Mouse (Mus musculus) heart, postnatal 0 days (tissue): Measurements from ENCODE around the gene Plxnb1.

ENCODE experiments used
- CTCF ChIP-seq: IDR thresholded peaks from 2 replicates; pipeline ENCODE4 v1.5.1; 2016; ENCODE audit warnings: antibody characterized with exemption, control low read depth, low read depth
- EP300 ChIP-seq: IDR thresholded peaks from 2 replicates; pipeline ENCODE4 v1.6.1; 2016; ENCODE audit warnings: antibody characterized with exemption, low read depth

- TF ChIP-seq EP300 (no peak), CTCF (no peak)
Measured at GRCm38 (mm10) chr9:109052490-109053260, 42.5 kb upstream of the Plxnb1 start.
